Mouse (Mus musculus): ENCODE measurements around the gene Tsku.

Gene Tsku

GRCm38 (mm10) chr7:98328311-98328710, 32.8 kb downstream of the Tsku start:
- DNase-seq (ENCODE audit: low spot score in 2 of 2), result no peak

DNA sequence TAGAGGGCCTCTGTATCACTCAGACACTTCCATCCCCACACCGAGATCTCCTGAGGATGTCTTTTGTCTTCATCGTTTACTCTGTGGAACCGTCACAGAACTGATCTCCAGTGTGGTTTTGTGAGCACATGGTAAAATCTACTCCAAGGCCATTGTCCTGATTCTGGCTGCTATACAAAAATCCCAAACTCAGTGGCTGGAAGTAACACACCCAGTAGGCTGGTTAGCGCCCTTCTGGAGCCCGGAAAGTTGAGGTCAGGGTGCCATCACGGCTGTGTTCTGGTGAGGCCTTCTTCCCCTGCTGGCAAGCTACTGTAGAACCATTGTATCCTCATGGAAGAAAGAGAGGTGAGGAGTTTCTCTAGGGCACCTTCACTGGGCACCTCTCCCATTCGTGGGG, 35.1 kb downstream of the Tsku start:
- no peak for DNase-seq (ENCODE audit: low spot score in 2 of 2)

DNA sequence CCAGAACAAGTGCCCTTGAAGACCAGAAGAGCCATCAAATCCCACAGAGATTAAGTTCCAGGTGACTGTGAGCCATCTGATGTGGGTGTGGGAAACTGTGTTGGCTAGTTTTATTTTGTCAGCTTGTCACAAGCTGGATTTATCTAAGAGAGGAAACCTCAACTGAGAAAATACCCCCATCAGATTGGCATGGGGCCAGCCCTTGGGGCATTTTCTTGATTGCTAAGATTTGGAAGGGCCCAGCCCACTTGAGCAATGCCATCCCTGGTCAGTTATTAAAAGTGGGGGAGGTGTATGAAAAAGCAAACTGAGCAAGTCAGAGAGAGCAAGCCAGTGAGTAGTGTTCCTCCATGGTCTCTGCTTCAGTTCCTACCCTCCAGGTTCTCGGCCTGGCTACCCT, 36.9 kb downstream of the Tsku start:
- no peak for DNase-seq (ENCODE audit: low spot score in 2 of 2)

DNA sequence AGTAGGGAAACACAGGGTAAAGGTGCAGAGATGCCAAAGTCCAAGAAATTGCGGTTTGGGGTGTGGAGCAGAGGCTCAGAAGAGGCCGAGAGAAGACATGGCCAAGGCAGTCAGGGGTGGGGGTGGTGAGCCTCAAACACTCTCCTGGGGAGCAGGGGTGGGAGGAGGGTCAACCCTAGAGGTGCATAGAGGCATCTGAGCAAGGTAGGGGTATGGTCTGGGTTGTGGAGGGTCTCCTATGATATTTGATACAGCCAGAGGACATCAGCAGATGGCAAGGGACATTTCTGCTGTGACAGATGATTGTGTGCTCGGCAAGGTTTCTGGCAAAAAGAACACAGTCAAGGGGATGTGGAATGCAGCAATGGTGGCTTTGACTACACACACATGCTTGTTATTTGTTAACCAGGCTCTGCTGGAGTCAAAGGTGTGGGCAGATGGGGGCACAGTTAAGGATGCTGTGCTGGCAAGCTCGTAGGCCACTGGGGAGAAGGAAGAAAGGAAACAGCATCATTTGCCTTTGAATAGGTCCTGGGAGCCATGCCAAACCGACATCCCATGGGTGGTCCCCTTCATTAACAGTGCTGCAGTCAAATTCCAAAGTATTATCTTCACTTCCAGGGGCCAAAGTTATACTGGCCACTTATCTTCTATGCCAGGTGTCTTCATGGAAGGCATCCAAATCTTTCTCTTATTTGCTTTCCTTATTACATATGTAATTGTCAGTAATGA, 37.7 kb downstream of the Tsku start:
- no peak for DNase-seq (ENCODE audit: low spot score in 2 of 2)

DNA sequence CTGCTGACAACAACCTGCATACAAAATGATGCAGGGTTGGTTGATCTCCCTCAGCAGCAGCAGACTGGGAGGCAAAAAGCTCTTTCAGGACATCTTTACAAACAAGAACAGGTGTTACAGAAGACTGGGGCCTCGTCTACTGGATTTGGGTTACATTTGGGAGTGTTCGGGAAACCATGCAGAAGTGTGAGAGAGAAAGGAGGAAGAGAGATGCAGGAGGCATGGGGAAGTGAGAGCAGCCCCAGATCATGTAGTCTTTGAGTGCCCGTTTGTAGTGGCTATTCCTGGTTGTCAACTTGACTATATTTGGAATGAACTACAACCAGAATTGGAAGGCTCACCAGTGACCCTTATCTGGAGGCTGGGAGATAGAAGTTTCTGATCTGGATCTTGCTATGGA, 38.7 kb downstream of the Tsku start:
- no peak for DNase-seq (ENCODE audit: low spot score in 2 of 2)

- DNase-seq (ENCODE audit: low spot score in 2 of 2), result no peak
Measured at GRCm38 (mm10) chr7:98321083-98321482, 40.0 kb downstream of the Tsku start, which contains the start of gene Acer3. TSS of gene Acer3 (minus strand) at chr7:98321208.

- DNase-seq (ENCODE audit: low spot score in 2 of 2), result no peak
Measured at GRCm38 (mm10) chr7:98320006-98320556, 41.0 kb downstream of the Tsku start.

DNA sequence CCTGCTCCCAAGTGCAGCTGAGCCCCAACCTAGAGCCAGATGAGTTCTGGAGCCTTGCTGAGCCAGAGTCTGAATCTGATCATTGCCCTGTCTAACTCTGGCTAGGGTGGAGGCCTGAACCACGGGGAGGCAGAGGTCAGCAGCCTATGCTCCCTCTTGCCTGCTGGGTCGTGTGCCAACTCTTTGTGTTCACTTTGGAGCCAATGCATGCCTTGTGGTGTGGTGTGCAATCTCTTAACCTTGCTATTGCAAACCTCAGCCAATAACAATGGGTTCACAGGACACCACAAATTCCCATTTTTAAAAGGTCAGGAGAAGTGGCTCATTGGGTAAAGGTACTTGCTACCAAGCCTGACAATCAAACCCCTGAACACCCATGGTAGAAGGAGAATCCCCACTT, 44.6 kb downstream of the Tsku start:
- DNase-seq (ENCODE audit: low spot score in 2 of 2), result no peak

DNA sequence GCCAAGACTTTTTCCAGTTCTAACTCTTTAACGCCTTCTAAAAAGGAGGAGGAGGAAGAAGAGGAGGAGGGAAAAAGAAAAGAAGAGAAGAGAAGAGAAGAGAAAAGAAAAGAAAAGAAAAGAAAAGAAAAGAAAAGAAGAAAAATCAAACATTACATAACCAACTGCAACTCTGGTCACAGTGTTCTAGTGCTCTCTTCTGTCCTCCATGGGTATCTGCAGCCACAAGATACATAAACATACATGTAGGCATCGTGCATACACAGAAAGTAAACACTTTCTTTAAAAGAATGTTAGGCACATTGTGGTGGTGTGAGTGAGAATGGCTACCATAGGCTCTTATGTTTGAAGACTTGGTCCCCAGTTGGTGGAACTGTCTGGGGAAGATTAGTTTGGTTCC, 46.0 kb downstream of the Tsku start:
- DNase-seq (ENCODE audit: low spot score in 2 of 2), result no peak

GRCm38 (mm10) chr7:98312185-98312920, 48.8 kb downstream of the Tsku start:
- no peak for DNase-seq (ENCODE audit: low spot score in 2 of 2)

DNA sequence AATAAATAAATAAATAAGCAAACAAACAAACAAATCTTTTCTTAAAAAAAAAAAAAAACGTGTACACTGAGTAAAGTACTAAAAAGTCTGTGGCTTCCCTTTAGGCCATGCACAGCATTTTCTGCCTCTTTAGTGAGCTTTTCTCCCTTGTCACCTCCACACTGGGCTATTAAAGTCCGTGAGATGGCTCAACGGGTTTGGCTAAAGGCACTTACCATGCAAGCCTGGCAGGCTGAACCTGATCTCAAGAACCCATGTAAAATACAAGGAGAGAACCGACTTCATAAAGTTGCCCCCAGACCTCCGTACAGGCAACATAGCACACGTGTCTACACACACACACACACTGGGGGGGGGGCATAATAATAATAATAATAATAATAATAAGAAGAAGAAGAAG, 50.9 kb downstream of the Tsku start:
- DNase-seq (ENCODE audit: low spot score in 2 of 2), result no peak

DNA sequence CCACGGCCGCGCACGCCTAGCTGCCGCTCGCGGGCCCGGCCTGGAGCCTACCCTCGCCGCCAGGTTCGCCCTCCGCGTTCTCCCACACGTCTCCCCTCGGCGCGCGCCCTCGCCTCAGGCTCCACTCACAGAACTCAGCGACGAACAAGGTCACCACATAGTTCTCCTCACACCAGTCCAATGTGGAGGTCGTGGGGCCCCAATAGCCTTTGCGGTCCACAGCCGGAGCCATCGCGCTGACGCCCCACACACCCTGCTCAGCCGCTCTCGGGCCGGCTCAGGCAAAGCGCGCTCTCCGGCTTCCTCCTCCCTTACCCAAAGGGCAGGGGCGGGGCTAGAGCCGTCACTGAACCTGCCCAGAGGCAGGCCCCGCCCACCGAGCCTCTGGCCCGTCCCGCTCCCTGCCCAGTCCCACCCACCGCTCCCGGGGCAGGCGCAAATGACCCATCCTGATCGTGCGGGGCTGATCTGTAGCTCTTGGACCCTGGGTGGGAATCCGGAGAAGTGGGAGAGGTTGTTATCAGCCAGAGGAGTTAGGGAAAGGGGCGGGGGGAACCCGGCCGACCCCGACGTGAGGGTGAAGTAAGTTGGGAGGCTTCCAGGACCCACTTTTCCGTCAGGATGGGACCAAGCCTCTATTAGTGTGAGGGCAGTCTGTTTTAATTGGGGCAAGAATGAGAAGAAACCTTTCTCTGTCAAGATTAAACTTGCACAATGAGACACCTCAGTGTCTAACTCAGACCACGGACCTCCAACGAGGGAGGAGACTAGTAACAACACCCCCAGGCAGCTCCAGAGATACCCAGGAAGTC, 51.7 kb downstream of the Tsku start:
- DNase-seq (ENCODE audit: low spot score in 2 of 2), result peak; percentile 90 to 94

GRCm38 (mm10) chr7:98308607-98309218, 52.4 kb downstream of the Tsku start:
- no peak for DNase-seq (ENCODE audit: low spot score in 2 of 2)

- DNase-seq (ENCODE audit: low spot score in 2 of 2), result no peak
Measured at GRCm38 (mm10) chr7:98307921-98308606, 53.1 kb downstream of the Tsku start.

DNA sequence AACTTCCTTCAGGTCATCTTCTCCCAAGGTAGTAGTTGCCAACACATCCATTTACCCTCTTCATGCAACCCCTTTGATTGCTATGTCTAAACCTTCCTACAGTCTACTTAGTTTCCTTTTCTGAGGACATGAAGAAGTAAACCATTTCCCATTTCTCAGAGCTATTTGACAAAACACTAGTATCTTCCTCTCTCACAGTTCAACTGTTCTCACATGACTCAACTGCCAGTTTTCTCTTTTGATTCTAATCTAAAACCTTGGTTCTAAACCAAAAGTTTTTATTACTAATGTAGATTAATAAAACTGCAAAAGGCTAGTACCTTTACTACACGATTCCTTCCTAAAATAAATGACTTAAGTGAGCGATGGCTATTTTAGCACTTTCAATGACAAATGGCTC, 53.7 kb downstream of the Tsku start:
- DNase-seq (ENCODE audit: low spot score in 2 of 2), result no peak

All from spleen, postnatal 14 days (tissue).